Mouse (Mus musculus): ENCODE data around the gene Dnajc5g.

- TF ChIP-seq CTCF (IDR thresholded peaks at IDR 0.05; ENCODE audit: low read depth) (no peak), EP300 (IDR thresholded peaks at IDR 0.05; ENCODE audit: low read depth) (no peak)
Observed at GRCm38 (mm10) chr5:31073176-31073575, 32.9 kb upstream of the Dnajc5g start.

All from liver, postnatal 0 days (tissue).